Mouse (Mus musculus) ES-E14 (cell line): ENCODE results near the gene Cryba2.

Experiments used
- MAFK ChIP-seq: IDR thresholded peaks from 2 replicates; pipeline ENCODE4 v1.6.1; 2014; ENCODE audit warnings: mild to moderate bottlenecking, low read depth, low read length, inconsistent platforms; ENCODE audit not compliant: insufficient read depth
- ZC3H11A ChIP-seq: IDR thresholded peaks from 2 replicates; pipeline ENCODE4 v1.6.1; 2012; ENCODE audit warnings: low read depth, mild to moderate bottlenecking, inconsistent platforms, low read length, borderline replicate concordance
- ZNF384 ChIP-seq: IDR thresholded peaks from 2 replicates; pipeline ENCODE4 v1.6.1; 2012; ENCODE audit warnings: low read depth, low read length, inconsistent platforms

DNA sequence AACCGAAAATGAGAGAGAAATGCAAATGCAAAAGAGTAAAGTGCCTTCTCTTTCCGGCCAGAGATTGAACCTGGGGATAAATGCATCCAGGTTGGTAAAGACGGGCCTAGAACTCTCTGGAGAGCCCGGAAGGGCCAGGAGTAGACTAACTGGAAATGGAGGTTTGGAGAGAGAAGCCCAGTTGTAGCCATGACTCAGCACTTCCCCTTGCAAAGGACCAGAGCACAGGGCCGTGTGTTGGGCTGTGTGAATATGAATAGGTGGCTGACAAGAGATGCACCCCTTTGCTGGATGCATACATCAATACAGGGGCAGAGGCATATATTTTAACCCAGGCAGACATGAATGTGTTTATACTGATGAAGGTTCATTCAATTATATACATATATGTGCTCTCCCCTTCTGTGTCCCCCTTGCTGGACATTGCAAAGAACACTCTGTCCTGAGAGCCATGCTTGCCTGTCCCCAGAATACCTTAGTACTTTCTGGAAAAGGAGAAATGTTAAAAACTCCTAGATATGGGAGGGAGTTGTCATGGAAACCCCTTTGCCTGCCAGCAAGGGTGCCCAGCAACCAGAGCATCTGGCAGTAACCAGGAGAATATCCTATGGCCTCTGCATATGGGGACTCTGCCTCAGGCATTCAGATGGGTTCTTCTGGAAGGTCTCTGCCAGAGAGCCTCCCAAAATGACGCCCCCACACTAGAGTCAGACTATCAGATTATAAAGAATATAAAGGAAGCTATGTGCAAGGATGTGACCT, 33.5 kb downstream of the Cryba2 start:
- TF ChIP-seq MAFK (peak; percentile 81), ZNF384 (no peak), ZC3H11A (no peak)
